Mouse (Mus musculus): ENCODE results near the gene Atp11a. TPM values are rescaled to one million over a fixed set of nuclear protein-coding genes. Genes with fewer than 3 reads are reported as not detected.

Gene Atp11a
- polyA plus RNA-seq, 1 experiment, result 0.03 TPM

GRCm38 (mm10) chr8:12748183-12748582, 8.6 kb upstream of the Atp11a start:
- TF ChIP-seq TAL1 (IDR thresholded peaks at IDR 0.05; ENCODE audit: low read length) (no peak), GATA1 (IDR thresholded peaks at IDR 0.05; ENCODE audit: low read length) (no peak)
- no peaks in the 10 kb centered on the region for H3K36me3 ChIP-seq (ENCODE audit: control insufficient read depth)
- H3K4me1 ChIP-seq (ENCODE audit: control insufficient read depth), result no peaks in the 10 kb centered on the region
- H3K4me3 ChIP-seq (replicated peaks), result no peak overlapping the region
- peaks cover 12% of the 10 kb centered on the region; the same call in 1 of the 2 replicates for H3K27me3 ChIP-seq (ENCODE audit: control insufficient read depth)
- H3K9me3 ChIP-seq (ENCODE audit: control insufficient read depth, low read length), result peaks cover 8% of the 10 kb centered on the region; the same call in 1 of the 2 replicates

- TF ChIP-seq TAL1 (IDR thresholded peaks at IDR 0.05; ENCODE audit: low read length), result no peak
- TF ChIP-seq GATA1 (IDR thresholded peaks at IDR 0.05; ENCODE audit: low read length), result no peak
- peaks cover 8% of the 10 kb centered on the region; the same call in 1 of the 2 replicates for H3K9me3 ChIP-seq (ENCODE audit: control insufficient read depth, low read length)
- no peak overlapping the region for H3K4me3 ChIP-seq (replicated peaks)
- no peaks in the 10 kb centered on the region for H3K36me3 ChIP-seq (ENCODE audit: control insufficient read depth)
- H3K4me1 ChIP-seq (ENCODE audit: control insufficient read depth), result no peaks in the 10 kb centered on the region
- peaks cover 18% of the 10 kb centered on the region; the same call in 1 of the 2 replicates for H3K27me3 ChIP-seq (ENCODE audit: control insufficient read depth)
Measured at GRCm38 (mm10) chr8:12749116-12749515, 7.7 kb upstream of the Atp11a start.

DNA sequence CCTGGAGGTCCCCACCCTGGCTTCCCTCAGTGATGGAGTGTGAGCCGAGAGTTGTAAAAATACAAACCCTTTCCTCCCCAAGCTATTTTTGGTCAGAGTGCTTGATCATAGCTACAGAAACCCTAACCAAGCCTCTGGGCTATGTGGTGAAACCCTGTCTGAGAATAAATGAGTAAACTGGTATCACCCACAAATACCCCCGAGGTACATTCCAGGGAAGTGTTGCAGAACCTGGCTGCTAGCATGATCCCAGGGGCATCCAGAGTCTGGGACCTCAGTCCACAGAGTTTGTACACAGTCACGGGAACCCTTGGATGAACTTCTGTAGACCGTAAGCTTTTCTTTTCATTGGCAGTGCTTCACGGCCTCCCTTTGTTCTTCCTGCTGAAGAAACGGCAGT, 3.8 kb upstream of the Atp11a start:
- H3K36me3 ChIP-seq (ENCODE audit: control insufficient read depth), result no peaks in the 10 kb centered on the region
- H3K27me3 ChIP-seq (ENCODE audit: control insufficient read depth), result peaks cover 42% of the 10 kb centered on the region
- peaks cover 6% of the 10 kb centered on the region; the same call in 1 of the 2 replicates for H3K4me1 ChIP-seq (ENCODE audit: control insufficient read depth)
- TF ChIP-seq GATA1 (IDR thresholded peaks at IDR 0.05; ENCODE audit: low read length) (no peak), TAL1 (IDR thresholded peaks at IDR 0.05; ENCODE audit: low read length) (no peak)
- no peak overlapping the region for H3K4me3 ChIP-seq (replicated peaks)
- H3K9me3 ChIP-seq (ENCODE audit: control insufficient read depth, low read length), result no peaks in the 10 kb centered on the region

GRCm38 (mm10) chr8:12754115-12754514, 2.7 kb upstream of the Atp11a start:
- H3K36me3 ChIP-seq (ENCODE audit: control insufficient read depth), result no peaks in the 10 kb centered on the region
- peaks cover 6% of the 10 kb centered on the region; the same call in 1 of the 2 replicates for H3K4me1 ChIP-seq (ENCODE audit: control insufficient read depth)
- H3K4me3 ChIP-seq (replicated peaks), result no peak overlapping the region
- H3K9me3 ChIP-seq (ENCODE audit: control insufficient read depth, low read length), result no peaks in the 10 kb centered on the region
- peaks cover 47% of the 10 kb centered on the region for H3K27me3 ChIP-seq (ENCODE audit: control insufficient read depth)
- no peak for TF ChIP-seq TAL1 (IDR thresholded peaks at IDR 0.05; ENCODE audit: low read length)
- no peak for TF ChIP-seq GATA1 (IDR thresholded peaks at IDR 0.05; ENCODE audit: low read length)

GRCm38 (mm10) chr8:12755312-12755711, 1.5 kb upstream of the Atp11a start:
- Histone ChIP-seq H3K4me3 (replicated peaks) (no peak overlapping the region), H3K4me1 (ENCODE audit: control insufficient read depth) (peaks cover 6% of the 10 kb centered on the region; the same call in 1 of the 2 replicates), H3K27me3 (ENCODE audit: control insufficient read depth) (peaks cover 45% of the 10 kb centered on the region), H3K36me3 (ENCODE audit: control insufficient read depth) (no peaks in the 10 kb centered on the region), H3K9me3 (ENCODE audit: control insufficient read depth, low read length) (no peaks in the 10 kb centered on the region)
- TF ChIP-seq TAL1 (IDR thresholded peaks at IDR 0.05; ENCODE audit: low read length), result no peak
- TF ChIP-seq GATA1 (IDR thresholded peaks at IDR 0.05; ENCODE audit: low read length), result no peak

- no peaks in the 10 kb centered on the region for H3K36me3 ChIP-seq (ENCODE audit: control insufficient read depth)
- TF ChIP-seq TAL1 (IDR thresholded peaks at IDR 0.05; ENCODE audit: low read length), result no peak
- no peak for TF ChIP-seq GATA1 (IDR thresholded peaks at IDR 0.05; ENCODE audit: low read length)
- no peaks in the 10 kb centered on the region for H3K9me3 ChIP-seq (ENCODE audit: control insufficient read depth, low read length)
- H3K4me3 ChIP-seq (replicated peaks), result no peak overlapping the region
- H3K4me1 ChIP-seq (ENCODE audit: control insufficient read depth), result peaks cover 6% of the 10 kb centered on the region; the same call in 1 of the 2 replicates
- peaks cover 45% of the 10 kb centered on the region for H3K27me3 ChIP-seq (ENCODE audit: control insufficient read depth)
Measured at GRCm38 (mm10) chr8:12755826-12756225, 988 bp upstream of the Atp11a start.

DNA sequence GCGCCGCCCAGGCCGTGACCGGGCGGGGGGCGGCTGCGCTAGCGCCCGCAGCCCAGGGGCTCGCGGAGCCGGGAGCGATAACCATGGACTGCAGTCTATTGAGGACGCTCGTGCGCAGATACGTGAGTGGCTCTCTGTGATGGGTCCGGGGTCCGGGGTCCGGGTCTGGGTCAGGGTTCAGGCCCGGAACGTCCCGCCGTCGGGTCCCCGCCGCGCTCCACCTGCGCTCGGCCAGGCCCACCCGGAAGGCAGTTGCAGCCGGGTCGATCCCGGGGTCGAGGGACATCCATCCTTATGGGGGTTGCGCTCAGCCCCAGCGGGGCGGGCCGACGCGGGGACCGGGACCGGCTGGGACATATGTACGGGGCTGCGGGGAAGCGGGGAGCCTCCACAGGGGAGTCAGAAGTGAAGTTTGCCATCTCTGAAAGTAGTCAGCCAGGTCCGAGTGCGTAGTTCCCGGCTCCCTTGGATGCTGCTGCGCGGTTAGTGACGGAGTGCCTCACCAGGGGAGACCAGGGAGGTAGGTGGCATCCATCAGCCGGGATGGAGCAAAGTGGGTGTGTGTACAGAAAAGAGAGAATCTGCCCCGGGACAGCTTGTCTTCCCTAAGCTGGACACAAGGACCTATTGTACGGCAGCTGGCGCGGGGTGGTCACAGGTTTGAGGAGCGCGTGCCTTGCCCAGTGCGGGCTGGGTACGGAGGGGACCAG, 572 bp downstream of the Atp11a start:
- peaks cover 6% of the 10 kb centered on the region; the same call in 1 of the 2 replicates for H3K4me1 ChIP-seq (ENCODE audit: control insufficient read depth)
- H3K4me3 ChIP-seq (replicated peaks), result peak overlapping the region; percentile 52
- H3K27me3 ChIP-seq (ENCODE audit: control insufficient read depth), result peaks cover 45% of the 10 kb centered on the region
- no peaks in the 10 kb centered on the region for H3K36me3 ChIP-seq (ENCODE audit: control insufficient read depth)
- no peaks in the 10 kb centered on the region for H3K9me3 ChIP-seq (ENCODE audit: control insufficient read depth, low read length)
- TF ChIP-seq GATA1 (IDR thresholded peaks at IDR 0.05; ENCODE audit: low read length) (no peak), TAL1 (IDR thresholded peaks at IDR 0.05; ENCODE audit: low read length) (no peak)

DNA sequence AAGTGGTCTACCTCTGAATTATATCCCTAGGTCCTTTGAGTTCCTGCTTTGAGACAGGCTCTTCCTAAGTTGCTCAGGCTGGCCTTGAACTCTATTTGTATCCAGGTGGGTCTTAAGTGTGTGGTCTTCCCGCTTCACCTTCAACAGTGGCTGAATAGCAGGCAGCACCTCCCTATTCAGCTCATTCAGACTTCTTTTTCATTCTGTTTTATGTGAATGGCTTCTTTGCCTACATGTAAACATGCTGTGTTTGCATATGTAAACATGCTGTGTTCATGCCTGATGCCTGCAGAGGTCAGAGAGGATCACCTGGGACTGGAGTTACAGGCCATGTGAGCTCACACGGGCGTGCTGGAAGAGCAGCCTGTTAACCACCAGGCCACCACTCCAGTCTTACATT, 3.1 kb downstream of the Atp11a start:
- H3K36me3 ChIP-seq (ENCODE audit: control insufficient read depth), result no peaks in the 10 kb centered on the region
- H3K9me3 ChIP-seq (ENCODE audit: control insufficient read depth, low read length), result no peaks in the 10 kb centered on the region
- peaks cover 11% of the 10 kb centered on the region for H3K4me1 ChIP-seq (ENCODE audit: control insufficient read depth)
- no peak for TF ChIP-seq GATA1 (IDR thresholded peaks at IDR 0.05; ENCODE audit: low read length)
- no peak for TF ChIP-seq TAL1 (IDR thresholded peaks at IDR 0.05; ENCODE audit: low read length)
- peaks cover 42% of the 10 kb centered on the region for H3K27me3 ChIP-seq (ENCODE audit: control insufficient read depth)
- no peak overlapping the region for H3K4me3 ChIP-seq (replicated peaks)

- TF ChIP-seq GATA1 (IDR thresholded peaks at IDR 0.05; ENCODE audit: low read length) (no peak), TAL1 (IDR thresholded peaks at IDR 0.05; ENCODE audit: low read length) (no peak)
- Histone ChIP-seq H3K9me3 (ENCODE audit: control insufficient read depth, low read length) (no peaks in the 10 kb centered on the region), H3K27me3 (ENCODE audit: control insufficient read depth) (peaks cover 25% of the 10 kb centered on the region), H3K36me3 (ENCODE audit: control insufficient read depth) (no peaks in the 10 kb centered on the region), H3K4me1 (ENCODE audit: control insufficient read depth) (peaks cover 9% of the 10 kb centered on the region), H3K4me3 (replicated peaks) (no peak overlapping the region)
Measured at GRCm38 (mm10) chr8:12761873-12762272, 5.1 kb downstream of the Atp11a start.

Data from erythroblast, embryonic 14.5 days (primary cell).